Mouse (Mus musculus): ENCODE measurements around the gene Hemk1.

- TF ChIP-seq CTCF (IDR thresholded peaks at IDR 0.05; ENCODE audit: insufficient read depth, low read depth, low read length) (no peak), POLR2A (IDR thresholded peaks at IDR 0.05; ENCODE audit: insufficient read depth, low read depth, low read length) (no peak)
Observed at GRCm38 (mm10) chr9:107285009-107285408, 53.1 kb downstream of the Hemk1 start.
